Mouse (Mus musculus) small intestine, adult 2 months (tissue): ENCODE data around the gene Dcaf12. TPM values are rescaled to one million over a fixed set of nuclear protein-coding genes. Genes with fewer than 3 reads are reported as not detected.

Source experiments
- H3K27ac ChIP-seq: fragments of 200-500 bp; 2 replicates; pipeline ENCODE4 v1.5.1; 2012; ENCODE audit warnings: low read depth, low read length, control low read depth, inconsistent platforms; ENCODE audit not compliant: insufficient read depth
- H3K27me3 ChIP-seq: fragments of 200-500 bp; 2 replicates; pipeline ENCODE4 v1.6.1; 2012; ENCODE audit warnings: mild to moderate bottlenecking, moderate library complexity, low read length, inconsistent platforms; ENCODE audit not compliant: control insufficient read depth, insufficient read depth
- H3K36me3 ChIP-seq: fragments of 200-500 bp; 2 replicates; pipeline ENCODE4 v1.6.1; 2012; ENCODE audit warnings: mild to moderate bottlenecking, low read length, control low read depth, inconsistent platforms; ENCODE audit not compliant: control insufficient read depth, insufficient read depth
- H3K4me1 ChIP-seq: fragments of 200-500 bp; 2 replicates; pipeline ENCODE4 v1.6.1; 2012; ENCODE audit warnings: low read length, inconsistent platforms, mixed read lengths; ENCODE audit not compliant: control insufficient read depth, insufficient read depth, insufficient read length
- H3K4me3 ChIP-seq: fragments of 200-500 bp; 2 replicates; pipeline ENCODE4 v1.5.1; 2012; ENCODE audit warnings: low read depth, mild to moderate bottlenecking, control low read depth, inconsistent platforms, low read length, moderate library complexity
- CTCF ChIP-seq: fragments of 200-500 bp; IDR thresholded peaks from 2 replicates; pipeline ENCODE4 v1.5.1; 2012; ENCODE audit warnings: low read depth, mild to moderate bottlenecking, control low read depth, inconsistent platforms, low read length, moderate library complexity, mixed read lengths; ENCODE audit not compliant: insufficient replicate concordance, insufficient read length; ENCODE audit errors: extremely low read depth
- POLR2A ChIP-seq: fragments of 200-500 bp; IDR thresholded peaks from 2 replicates; pipeline ENCODE4 v1.6.1; 2012; ENCODE audit warnings: low read depth, mild to moderate bottlenecking, control low read depth, inconsistent platforms, low read length, moderate library complexity
- WGBS: fragments of 180-500 bp; shearing (Covaris S2); methylation state at CpG from one replicate; pipeline ENCODE4 v1.1.7; 2018; 5-methylcytosine and 5-hydroxymethylcytosine counted together
- polyA plus RNA-seq: library from polyadenylated mRNA; depleted of rRNA; stranded (reverse); fragments of >200 nt; gene quantifications from 2 replicates; pipeline ENCODE4 v1.2.3, GENCODE M21; 2012; rRNA removed

The Dcaf12 gene
- polyA plus RNA-seq, 1 experiment, result 27.5 TPM

DNA sequence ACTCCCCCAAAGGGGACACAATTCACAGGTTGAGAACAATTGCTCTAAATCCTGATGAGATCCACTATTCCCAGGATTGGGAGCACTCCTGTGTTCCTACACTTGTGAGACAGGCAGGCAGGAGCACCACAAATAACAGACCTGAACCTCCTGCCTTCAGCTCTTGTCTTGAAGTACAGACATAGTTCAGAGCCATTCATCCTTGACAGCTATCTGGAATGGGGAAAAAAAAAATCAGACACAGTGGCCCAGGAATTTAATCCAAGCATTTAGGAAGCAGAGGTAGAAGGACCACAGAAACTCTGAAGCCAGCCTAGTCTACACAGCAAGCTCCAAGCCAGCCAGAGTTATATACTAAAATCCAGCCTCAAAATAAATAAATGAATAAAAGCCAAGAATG, 46.6 kb downstream of the Dcaf12 start:
- H3K27me3 ChIP-seq, result no peaks in the 10 kb centered on the region
- no peak for TF ChIP-seq CTCF
- no peak for TF ChIP-seq POLR2A
- H3K36me3 ChIP-seq, result peaks cover 10% of the 10 kb centered on the region
- no peaks in the 10 kb centered on the region for H3K4me1 ChIP-seq
- H3K27ac ChIP-seq, result no peak overlapping the region
- H3K4me3 ChIP-seq, result no peak overlapping the region

DNA sequence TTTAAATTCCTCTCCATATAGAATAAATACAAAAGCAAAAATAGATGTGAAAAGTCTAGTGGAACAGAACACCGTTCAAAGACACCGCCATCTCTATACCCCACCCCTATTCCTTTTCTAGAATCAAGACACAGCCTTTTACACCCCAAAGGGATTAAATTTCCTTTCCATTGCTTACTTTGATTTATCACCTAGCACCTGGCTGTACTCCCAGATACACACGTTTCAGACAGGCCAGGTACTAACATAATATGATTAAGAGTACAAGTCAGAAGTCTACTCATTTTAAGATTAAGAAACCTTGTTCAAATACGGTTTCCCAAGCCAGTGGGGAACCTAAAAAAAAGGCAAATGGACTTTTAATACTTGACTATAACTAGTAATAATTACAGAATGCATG, 48.3 kb downstream of the Dcaf12 start:
- no peaks in the 10 kb centered on the region for H3K4me1 ChIP-seq
- H3K4me3 ChIP-seq, result no peak overlapping the region
- TF ChIP-seq POLR2A, result no peak
- no peak for TF ChIP-seq CTCF
- peaks cover 10% of the 10 kb centered on the region for H3K36me3 ChIP-seq
- H3K27me3 ChIP-seq, result no peaks in the 10 kb centered on the region
- 38% methylated on average over 4 of the region's 4 CpGs for WGBS
- no peak overlapping the region for H3K27ac ChIP-seq

DNA sequence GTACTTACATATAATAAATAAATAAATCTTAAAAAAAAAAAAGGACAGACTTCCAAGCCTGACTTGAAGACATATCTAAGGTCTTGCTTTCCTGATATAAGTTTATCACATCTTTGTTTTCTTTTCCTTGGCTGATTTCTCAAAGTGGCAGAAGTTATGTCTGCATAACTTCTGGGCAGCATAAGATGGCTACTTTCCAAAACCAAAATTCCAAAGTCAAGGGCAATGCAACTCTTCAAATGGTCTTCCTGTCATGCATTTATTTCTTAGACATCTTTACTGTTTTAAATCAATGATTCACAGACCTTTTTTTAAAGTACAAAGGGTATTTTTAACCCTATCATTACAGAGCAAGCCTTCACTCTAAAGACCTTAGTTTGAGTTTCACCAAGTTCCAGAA, 54.0 kb downstream of the Dcaf12 start:
- Histone ChIP-seq H3K36me3 (0 out of 2 replicates have a peak, but pooled peaks cover 4% of the 10 kb centered on the region), H3K27me3 (no peaks in the 10 kb centered on the region), H3K4me1 (no peaks in the 10 kb centered on the region), H3K27ac (no peak overlapping the region), H3K4me3 (no peak overlapping the region)
- no peak for TF ChIP-seq POLR2A
- TF ChIP-seq CTCF, result no peak

DNA sequence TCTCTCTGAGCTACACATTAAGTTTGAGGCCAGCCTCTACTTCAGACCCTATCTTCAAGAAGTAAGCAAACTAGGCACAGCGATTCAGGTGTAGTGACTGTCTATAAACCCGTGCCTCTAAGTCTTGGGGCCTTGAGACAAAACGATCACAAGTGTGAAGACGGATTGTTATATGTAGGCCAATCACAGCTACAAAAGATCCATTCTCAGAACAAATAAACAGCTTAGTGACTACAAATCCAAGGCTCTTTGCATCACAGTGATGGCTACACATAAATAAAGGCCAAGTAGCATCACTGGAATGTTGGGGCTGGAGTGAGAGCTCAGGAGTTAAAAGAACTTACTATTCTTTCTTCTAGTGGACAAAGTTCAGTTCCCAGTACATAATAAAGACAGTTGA, 55.7 kb downstream of the Dcaf12 start:
- Histone ChIP-seq H3K36me3 (0 out of 2 replicates have a peak, but pooled peaks cover 2% of the 10 kb centered on the region), H3K27me3 (no peaks in the 10 kb centered on the region), H3K4me1 (no peaks in the 10 kb centered on the region), H3K27ac (no peak overlapping the region), H3K4me3 (no peak overlapping the region)
- 85% methylated on average over 4 of the region's 4 CpGs for WGBS
- no peak for TF ChIP-seq CTCF
- no peak for TF ChIP-seq POLR2A

DNA sequence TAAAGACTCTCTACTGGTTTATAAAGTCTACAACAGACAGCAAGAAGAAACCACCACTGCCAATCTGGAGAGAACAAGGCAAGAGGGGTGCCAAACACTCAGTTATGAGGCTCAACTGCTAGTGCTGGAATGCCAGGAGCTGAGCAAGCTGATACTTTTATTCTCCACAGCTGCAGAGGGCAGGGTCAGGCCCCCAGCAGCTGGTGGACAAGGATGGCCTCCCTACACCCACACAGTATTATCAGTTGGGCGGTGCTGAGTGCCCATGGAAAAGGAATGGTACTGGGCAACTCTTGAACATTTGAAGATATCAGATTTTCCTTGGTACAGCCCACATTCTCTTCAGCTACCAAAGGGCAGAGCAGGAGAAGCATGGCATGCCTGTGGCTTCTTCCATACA, 56.9 kb downstream of the Dcaf12 start:
- Histone ChIP-seq H3K4me1 (no peaks in the 10 kb centered on the region), H3K36me3 (no peaks in the 10 kb centered on the region), H3K27me3 (no peaks in the 10 kb centered on the region), H3K4me3 (no peak overlapping the region), H3K27ac (no peak overlapping the region)
- TF ChIP-seq CTCF, result no peak
- no peak for TF ChIP-seq POLR2A
- WGBS, result 87% methylated on average over 1 of the region's 1 CpGs

DNA sequence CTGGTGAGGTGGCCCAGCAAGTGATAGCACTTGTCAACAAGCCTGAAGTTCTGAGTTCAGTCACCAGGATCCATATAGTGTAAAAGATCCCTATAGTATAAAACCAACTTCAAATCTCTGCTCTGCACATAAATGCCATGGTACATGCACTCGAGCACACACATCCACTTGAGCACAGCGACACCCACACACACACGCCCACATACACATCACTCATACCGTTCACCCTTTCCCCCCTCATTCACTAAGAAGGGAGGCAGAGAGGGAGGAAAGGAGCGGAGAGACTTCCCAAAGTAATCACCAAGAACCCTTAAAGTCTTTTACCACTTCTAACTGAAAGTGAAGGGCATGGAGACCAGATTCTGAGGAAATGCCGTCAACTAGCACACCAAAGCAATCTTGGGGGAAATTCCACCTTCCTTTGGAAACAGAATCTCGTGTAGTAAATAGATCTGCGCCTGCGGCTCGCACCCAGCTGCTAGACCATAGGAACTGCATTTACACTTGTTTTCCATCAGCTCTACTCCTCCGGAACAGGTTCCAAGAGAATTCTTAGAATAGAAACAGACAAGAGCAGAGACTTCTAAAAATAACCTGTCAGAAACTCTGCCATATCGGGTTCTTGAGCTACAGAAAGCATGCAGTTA, 59.0 kb downstream of the Dcaf12 start:
- H3K36me3 ChIP-seq, result peaks cover 7% of the 10 kb centered on the region
- H3K4me1 ChIP-seq, result no peaks in the 10 kb centered on the region
- no peaks in the 10 kb centered on the region for H3K27me3 ChIP-seq
- H3K4me3 ChIP-seq, result no peak overlapping the region
- WGBS, result 75% methylated on average over 12 of the region's 12 CpGs
- H3K27ac ChIP-seq, result no peak overlapping the region
- TF ChIP-seq POLR2A, result no peak
- no peak for TF ChIP-seq CTCF

DNA sequence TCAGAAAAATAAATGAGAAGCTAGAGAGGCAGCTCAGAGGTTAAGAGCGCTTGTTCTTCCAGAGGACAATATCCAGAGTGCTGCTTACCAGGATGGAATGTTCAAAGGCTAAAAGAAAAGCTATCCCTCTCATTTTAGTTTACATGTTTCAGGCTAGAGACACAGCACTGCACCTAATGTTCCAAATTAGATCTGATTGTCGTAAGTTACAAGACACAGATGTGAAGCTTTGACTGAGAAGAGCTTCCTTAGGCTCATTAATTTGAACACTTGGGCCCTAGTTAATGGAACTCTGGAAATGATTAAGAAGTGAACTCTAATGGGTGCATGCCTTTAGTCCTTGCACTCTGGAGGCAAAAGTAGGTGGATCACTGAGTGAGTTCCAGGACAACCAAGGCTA, 60.9 kb downstream of the Dcaf12 start:
- Histone ChIP-seq H3K4me1 (no peaks in the 10 kb centered on the region), H3K27me3 (no peaks in the 10 kb centered on the region), H3K4me3 (no peak overlapping the region), H3K27ac (no peak overlapping the region), H3K36me3 (peaks cover 15% of the 10 kb centered on the region)
- WGBS, result 94% methylated on average over 2 of the region's 2 CpGs
- TF ChIP-seq CTCF (no peak), POLR2A (no peak)

DNA sequence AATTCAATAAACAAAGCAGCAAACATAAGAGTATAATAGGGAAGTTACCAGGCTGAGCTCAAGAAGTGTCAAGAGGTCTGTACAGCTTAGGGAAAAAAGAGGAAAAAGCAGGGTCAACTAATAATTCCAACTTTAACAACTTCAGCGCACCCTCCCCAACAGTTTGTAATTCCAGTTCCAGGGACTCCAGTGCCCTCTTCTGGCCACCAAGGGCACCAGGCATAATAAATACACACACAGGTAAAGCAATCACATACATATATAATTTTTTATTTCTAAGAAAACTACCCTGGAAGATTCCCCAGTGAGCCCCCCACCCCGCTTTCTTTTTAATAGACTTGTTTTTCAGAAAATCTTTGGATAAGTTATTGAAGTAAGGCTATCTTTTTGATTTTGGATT, 69.3 kb downstream of the Dcaf12 start:
- Histone ChIP-seq H3K4me1 (no peaks in the 10 kb centered on the region), H3K27me3 (no peaks in the 10 kb centered on the region), H3K4me3 (no peak overlapping the region), H3K27ac (no peak overlapping the region), H3K36me3 (peaks cover 19% of the 10 kb centered on the region)
- TF ChIP-seq POLR2A (no peak), CTCF (peak; percentile 9; the same call in 1 of the 2 replicates)
- WGBS, result 96% methylated on average over 2 of the region's 2 CpGs

Other genes with a start within 250 kb of the Dcaf12 start
- 100 and 126 TPM in 2 replicates for gene Aqp3, start 216.7 kb downstream of the Dcaf12 start, polyA plus RNA-seq
- gene Nol6, start 190.4 kb downstream of the Dcaf12 start, polyA plus RNA-seq, result 10.4 and 16.6 TPM in 2 replicates
- gene Ube2r2, start 179.1 kb downstream of the Dcaf12 start, polyA plus RNA-seq, result 9.2 and 25.3 TPM in 2 replicates
- gene Ubap2, start 39.7 kb downstream of the Dcaf12 start, polyA plus RNA-seq, result 60.7 and 80.3 TPM in 2 replicates
- 11.3 and 24.6 TPM in 2 replicates for gene Ubap1, start 34.1 kb upstream of the Dcaf12 start, polyA plus RNA-seq
- 0.62 and 1.1 TPM in 2 replicates for gene Kif24, start 150.0 kb upstream of the Dcaf12 start, polyA plus RNA-seq
- gene Nudt2, start 150.3 kb upstream of the Dcaf12 start, polyA plus RNA-seq, result 4.8 and 10.5 TPM in 2 replicates
- gene AI464131, start 188.2 kb upstream of the Dcaf12 start, polyA plus RNA-seq, result 4.6 and 10.2 TPM in 2 replicates
- 0.37 TPM in 1 of 2 replicates, not detected in the other for gene 1110017D15Rik, start 202.4 kb upstream of the Dcaf12 start, polyA plus RNA-seq